Mouse (Mus musculus): ENCODE measurements around the gene Foxc1. TPM values are rescaled to one million over a fixed set of nuclear protein-coding genes. Genes with fewer than 3 reads are reported as not detected.
A peak's percentile ranks its signal among the peaks of the same experiment; 100 is the strongest.

Gene Foxc1
- total RNA-seq, 2 experiments from 2014 or later = 3.3 to 4.2 TPM

GRCm38 (mm10) chr13:31805831-31806427 lies 504 bp upstream of the Foxc1 start:
- DNase-seq = peak in 1 of 2 experiments; percentile 68

GRCm38 (mm10) chr13:31806890-31807735 lies 680 bp downstream of the Foxc1 start:
- DNase-seq = peak; percentile 42 to 74

GRCm38 (mm10) chr13:31807736-31808115 lies 1.3 kb downstream of the Foxc1 start:
- peak in 1 of 2 experiments; percentile 50 for DNase-seq

GRCm38 (mm10) chr13:31808116-31808803 lies 1.8 kb downstream of the Foxc1 start:
- peak; percentile 63 to 68 for DNase-seq

GRCm38 (mm10) chr13:31808804-31809420 lies 2.5 kb downstream of the Foxc1 start:
- DNase-seq = peak in 1 of 2 experiments; percentile 42

GRCm38 (mm10) chr13:31809701-31810100 lies 3.3 kb downstream of the Foxc1 start:
- DNase-seq = peak in 1 of 2 experiments; percentile 31

- DNase-seq = no peak
Observed at GRCm38 (mm10) chr13:31810375-31810692, 3.9 kb downstream of the Foxc1 start.

- peak in 1 of 2 experiments; percentile 67 for DNase-seq
Observed at GRCm38 (mm10) chr13:31810693-31811541, 4.5 kb downstream of the Foxc1 start.

GRCm38 (mm10) chr13:31811542-31812021 lies 5.1 kb downstream of the Foxc1 start:
- peak in 1 of 2 experiments; percentile 33 for DNase-seq

GRCm38 (mm10) chr13:31812701-31813100 lies 6.3 kb downstream of the Foxc1 start:
- DNase-seq = no peak

GRCm38 (mm10) chr13:31815383-31816003 lies 9.1 kb downstream of the Foxc1 start:
- DNase-seq = no peak

GRCm38 (mm10) chr13:31818337-31818736 lies 11.9 kb downstream of the Foxc1 start:
- DNase-seq = no peak

- DNase-seq = no peak
Observed at GRCm38 (mm10) chr13:31819664-31820405, 13.4 kb downstream of the Foxc1 start.

GRCm38 (mm10) chr13:31820587-31821017 lies 14.2 kb downstream of the Foxc1 start:
- DNase-seq = peak; percentile 42 to 78

GRCm38 (mm10) chr13:31821050-31821449 lies 14.6 kb downstream of the Foxc1 start:
- no peak for DNase-seq

- DNase-seq = no peak
Observed at GRCm38 (mm10) chr13:31823316-31823715, 16.9 kb downstream of the Foxc1 start.

GRCm38 (mm10) chr13:31825180-31825579 lies 18.7 kb downstream of the Foxc1 start:
- DNase-seq = no peak

GRCm38 (mm10) chr13:31827160-31827559 lies 20.7 kb downstream of the Foxc1 start:
- DNase-seq = no peak

- no peak for DNase-seq
Observed at GRCm38 (mm10) chr13:31827820-31828332, 21.4 kb downstream of the Foxc1 start.

- no peak for DNase-seq
Observed at GRCm38 (mm10) chr13:31828446-31828845, 22.0 kb downstream of the Foxc1 start.
